Mouse (Mus musculus) midbrain, postnatal 0 days (tissue): Measurements from ENCODE around the gene Ccnd2. TPM values are rescaled to one million over a fixed set of nuclear protein-coding genes. Genes with fewer than 3 reads are reported as not detected.
A peak's percentile ranks its signal among the peaks of the same experiment; 100 is the strongest.

Experiments
- ATAC-seq: fragments of 200-750 bp; cut with Nextera tagmentation; 2 replicates; pipeline ENCODE4 v1.8.0; 2017; ENCODE audit warnings: moderate number of reproducible peaks, mild to moderate bottlenecking, moderate TSS enrichment, moderate library complexity; ENCODE audit not compliant: low FRiP score
- DNase-seq: peaks from one replicate; pipeline ENCODE4 v3.0.0-alpha.2; 2015; ENCODE audit warnings: low spot score
- H3K27ac ChIP-seq: fragments of 300-500 bp; sonication (generic); 2 replicates; pipeline ENCODE4 v1.5.1; 2014; ENCODE audit warnings: low read depth, mild to moderate bottlenecking, low read length, mixed read lengths
- H3K27me3 ChIP-seq: fragments of 300-500 bp; sonication (generic); 2 replicates; pipeline ENCODE4 v1.6.1; 2014; ENCODE audit warnings: low read length, control low read depth, mixed read lengths; ENCODE audit not compliant: insufficient read depth
- H3K36me3 ChIP-seq: fragments of 300-500 bp; sonication (generic); 2 replicates; pipeline ENCODE4 v1.6.1; 2014; ENCODE audit warnings: low read length, control low read depth, mixed read lengths; ENCODE audit not compliant: insufficient read depth
- H3K4me1 ChIP-seq: fragments of 300-500 bp; sonication (generic); 2 replicates; pipeline ENCODE4 v1.6.1; 2014; ENCODE audit warnings: mild to moderate bottlenecking, control low read depth, antibody characterized with exemption, low read length, mixed read lengths; ENCODE audit not compliant: insufficient read depth
- H3K4me2 ChIP-seq: fragments of 300-500 bp; sonication (generic); 2 replicates; pipeline ENCODE4 v1.6.1; 2014; ENCODE audit warnings: low read depth, mild to moderate bottlenecking, low read length, mixed read lengths; ENCODE audit not compliant: poor library complexity, severe bottlenecking
- H3K4me3 ChIP-seq: fragments of 300-500 bp; sonication (generic); 2 replicates; pipeline ENCODE4 v1.5.1; 2014; ENCODE audit warnings: low read depth, mild to moderate bottlenecking, low read length, moderate library complexity
- H3K9ac ChIP-seq: fragments of 300-500 bp; sonication (generic); replicated peaks from 2 replicates; pipeline ENCODE4 v1.6.1; 2014; ENCODE audit warnings: mild to moderate bottlenecking, low read length, moderate library complexity, mixed read lengths; ENCODE audit not compliant: poor library complexity, severe bottlenecking
- H3K9me3 ChIP-seq: fragments of 300-500 bp; sonication (generic); 2 replicates; pipeline ENCODE4 v1.6.1; 2016; ENCODE audit warnings: low read length, control low read depth
- CTCF ChIP-seq: IDR thresholded peaks from 2 replicates; pipeline ENCODE4 v1.5.1; 2016; ENCODE audit warnings: antibody characterized with exemption, mild to moderate bottlenecking
- WGBS: fragments of 180-500 bp; shearing (Covaris S2); extraction: QIAGEN DNeasy Blood & Tissue Kit; methylation state at CpG from one replicate; pipeline ENCODE4 v1.1.7; 2014; 5-methylcytosine and 5-hydroxymethylcytosine counted together
- polyA plus RNA-seq: library from polyadenylated mRNA; unstranded; fragments of >200 nt; fragmentation: Nextera tagmentation; extraction: Ambion mirVana; gene quantifications from 2 replicates; pipeline ENCODE4 v1.2.1, GENCODE M21; 2015
- total RNA-seq: library from RNA; depleted of rRNA; stranded (reverse); fragments of >200 nt; gene quantifications from 2 replicates; pipeline ENCODE4 v1.2.3, GENCODE M21; 2014

Gene Ccnd2
- total and polyA plus RNA-seq, 2 experiments from 2014 or later, result 14.5 to 106 TPM

GRCm38 (mm10) chr6:127146322-127146947 is 5.6 kb downstream of the Ccnd2 start:
- H3K9ac ChIP-seq, result no peak overlapping the region
- ATAC-seq, result no peak
- H3K4me3 ChIP-seq, result no peak overlapping the region
- DNase-seq, result no peak
- 89% methylated on average over 3 of the region's 3 CpGs for WGBS
- peaks cover 9% of the 10 kb centered on the region for H3K27me3 ChIP-seq
- no peak overlapping the region for H3K4me2 ChIP-seq
- H3K36me3 ChIP-seq, result no peaks in the 10 kb centered on the region
- H3K9me3 ChIP-seq, result no peaks in the 10 kb centered on the region
- peaks cover 9% of the 10 kb centered on the region for H3K4me1 ChIP-seq
- no peak overlapping the region for H3K27ac ChIP-seq
- no peak for TF ChIP-seq CTCF

- peaks cover 6% of the 10 kb centered on the region; the same call in 1 of the 2 replicates for H3K27me3 ChIP-seq
- no peak overlapping the region for H3K4me3 ChIP-seq
- no peaks in the 10 kb centered on the region for H3K36me3 ChIP-seq
- no peak for TF ChIP-seq CTCF
- H3K9me3 ChIP-seq, result no peaks in the 10 kb centered on the region
- no peak overlapping the region for H3K9ac ChIP-seq
- no peak for ATAC-seq
- H3K4me1 ChIP-seq, result peaks cover 6% of the 10 kb centered on the region; the same call in 1 of the 2 replicates
- DNase-seq, result no peak
- WGBS, result 81% methylated on average over 20 of the region's 20 CpGs
- no peak overlapping the region for H3K4me2 ChIP-seq
- no peak overlapping the region for H3K27ac ChIP-seq
Measured at GRCm38 (mm10) chr6:127145464-127146190, 6.4 kb downstream of the Ccnd2 start.

- Histone ChIP-seq H3K27me3 (peaks cover 6% of the 10 kb centered on the region; the same call in 1 of the 2 replicates), H3K36me3 (no peaks in the 10 kb centered on the region), H3K9me3 (no peaks in the 10 kb centered on the region), H3K9ac (no peak overlapping the region), H3K4me2 (no peak overlapping the region), H3K27ac (no peak overlapping the region), H3K4me3 (no peak overlapping the region), H3K4me1 (no peaks in the 10 kb centered on the region)
- 87% methylated on average over 7 of the region's 7 CpGs for WGBS
- no peak for DNase-seq
- ATAC-seq, result no peak
- TF ChIP-seq CTCF, result no peak
Measured at GRCm38 (mm10) chr6:127143576-127144288, 8.3 kb downstream of the Ccnd2 start.

- TF ChIP-seq CTCF, result no peak
Measured at GRCm38 (mm10) chr6:127143124-127143520, 8.9 kb downstream of the Ccnd2 start.

GRCm38 (mm10) chr6:127142154-127143123 is 9.6 kb downstream of the Ccnd2 start:
- DNase-seq (peak; percentile 86), ATAC-seq (peak; percentile 41; the same call in 1 of the 2 replicates)
- Histone ChIP-seq H3K4me1 (no peaks in the 10 kb centered on the region), H3K36me3 (no peaks in the 10 kb centered on the region), H3K27me3 (no peaks in the 10 kb centered on the region), H3K9me3 (no peaks in the 10 kb centered on the region), H3K4me2 (peak overlapping the region; percentile 22; the same call in 1 of the 2 replicates), H3K9ac (no peak overlapping the region), H3K27ac (no peak overlapping the region), H3K4me3 (no peak overlapping the region)
- WGBS, result 25% methylated on average over 9 of the region's 10 CpGs
- peak; percentile 81 for TF ChIP-seq CTCF

More at GRCm38 (mm10) chr6:127143124-127143520, 8.9 kb downstream of the Ccnd2 start:
- Histone ChIP-seq H3K36me3 (no peaks in the 10 kb centered on the region), H3K9me3 (no peaks in the 10 kb centered on the region), H3K4me1 (no peaks in the 10 kb centered on the region), H3K27ac (no peak overlapping the region), H3K27me3 (peaks cover 1% of the 10 kb centered on the region; the same call in 1 of the 2 replicates), H3K4me3 (no peak overlapping the region), H3K4me2 (no peak overlapping the region), H3K9ac (no peak overlapping the region)
- WGBS, result 77% methylated on average over 10 of the region's 10 CpGs
- DNase-seq, result no peak
- ATAC-seq, result no peak
